Mouse (Mus musculus): ENCODE measurements at regions not wholly inside any gene's neighbourhood (a gene's known extent, or its start where the extent isn't known, plus 50 kb on each side); places are given as distances from the start of the nearest gene placed in this dataset.

DNA sequence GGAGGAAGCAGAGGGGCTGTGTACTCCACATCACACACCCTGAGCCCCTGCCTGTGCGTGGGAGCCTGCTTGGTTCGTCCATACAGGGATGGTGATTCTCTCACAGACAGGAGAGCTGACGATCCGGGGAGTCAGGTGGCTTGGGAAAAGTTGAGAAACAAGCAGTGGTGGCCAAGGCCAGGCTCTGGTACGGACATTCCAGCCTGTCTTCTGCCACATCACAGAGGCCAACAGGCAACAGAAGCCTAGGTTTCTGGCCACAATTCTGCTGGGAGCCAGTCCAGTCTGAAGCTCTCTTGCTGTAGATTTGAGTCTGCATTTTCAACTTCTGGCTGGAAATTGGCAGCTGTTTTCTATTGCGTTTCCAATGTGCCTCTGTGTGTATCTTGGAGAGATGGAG, 215.4 kb upstream of the Spred2 start:
- no peak for TF ChIP-seq CTCF (conservative IDR thresholded peaks at IDR 0.05; ENCODE audit: low read length)
- TF ChIP-seq POU5F1 (IDR thresholded peaks at IDR 0.05; ENCODE audit: borderline replicate concordance, low read length), result no peak

All from E14TG2a.4 (cell line).